Mouse (Mus musculus) heart, embryonic 10.5 days (tissue): ENCODE data around the gene 2200002J24Rik. TPM values are rescaled to one million over a fixed set of nuclear protein-coding genes. Genes with fewer than 3 reads are reported as not detected.
"Not testable (repeated sequence)": the region's sequence is repeated elsewhere in the genome, so short reads cannot be mapped to it uniquely, and the experiment has no call there.

Experiments
- DNase-seq: peaks from one replicate; pipeline ENCODE4 v3.0.0-alpha.2; 2017; ENCODE audit warnings: low spot score
- H3K27ac ChIP-seq: fragments of 300-500 bp; sonication (generic); 2 replicates; pipeline ENCODE4 v1.5.1; 2016; ENCODE audit warnings: mild to moderate bottlenecking
- H3K27me3 ChIP-seq: fragments of 300-500 bp; sonication (generic); 2 replicates; pipeline ENCODE4 v1.6.1; 2016; ENCODE audit warnings: mild to moderate bottlenecking; ENCODE audit not compliant: poor library complexity, insufficient read depth, severe bottlenecking
- H3K36me3 ChIP-seq: fragments of 300-500 bp; sonication (generic); 2 replicates; pipeline ENCODE4 v1.6.1; 2016; ENCODE audit warnings: mild to moderate bottlenecking, moderate library complexity
- H3K4me1 ChIP-seq: fragments of 300-500 bp; sonication (generic); 2 replicates; pipeline ENCODE4 v1.6.1; 2016; ENCODE audit warnings: mild to moderate bottlenecking
- H3K4me3 ChIP-seq: fragments of 300-500 bp; sonication (generic); 2 replicates; pipeline ENCODE4 v1.5.1; 2016; ENCODE audit warnings: mild to moderate bottlenecking, moderate library complexity
- H3K9me3 ChIP-seq: fragments of 300-500 bp; sonication (generic); 2 replicates; pipeline ENCODE4 v1.6.1; 2016; ENCODE audit warnings: mild to moderate bottlenecking, moderate library complexity
- WGBS: fragments of 180-500 bp; shearing (Covaris S2); methylation state at CpG from one replicate; pipeline ENCODE4 v1.1.7; 2016; 5-methylcytosine and 5-hydroxymethylcytosine counted together
- polyA plus RNA-seq: library from polyadenylated mRNA; unstranded; fragments of >200 nt; fragmentation: Nextera tagmentation; extraction: Ambion mirVana; gene quantifications from 2 replicates; pipeline ENCODE4 v1.2.1, GENCODE M21; 2016

2200002J24Rik gene
- polyA plus RNA-seq, 1 experiment from 2014 or later = 0.48 TPM

GRCm38 (mm10) chr7:30707441-30707840 is 8.7 kb downstream of the 2200002J24Rik start:
- Histone ChIP-seq H3K27ac (peak overlapping the region; percentile 52; the same call in 1 of the 2 replicates), H3K4me1 (peaks cover 17% of the 10 kb centered on the region), H3K4me3 (no peak overlapping the region), H3K36me3 (no peaks in the 10 kb centered on the region), H3K9me3 (no peaks in the 10 kb centered on the region), H3K27me3 (peaks cover 9% of the 10 kb centered on the region; the same call in 1 of the 2 replicates)
- DNase-seq = no peak
- 79% methylated on average over 1 of the region's 1 CpGs for WGBS

GRCm38 (mm10) chr7:30711942-30712341 is 13.2 kb downstream of the 2200002J24Rik start, which contains the start of gene Atp4a:
Gene Atp4a (plus strand): TSS chr7:30712209.
- H3K4me1 ChIP-seq = peaks cover 9% of the 10 kb centered on the region
- H3K27me3 ChIP-seq = peaks cover 45% of the 10 kb centered on the region
- H3K36me3 ChIP-seq = no peaks in the 10 kb centered on the region
- no peaks in the 10 kb centered on the region for H3K9me3 ChIP-seq
- 82% methylated on average over 3 of the region's 3 CpGs for WGBS
- no peak within 1 kb of the TSS for H3K27ac ChIP-seq
- no peak within 1 kb of the TSS for H3K4me3 ChIP-seq
- no peak for DNase-seq

GRCm38 (mm10) chr7:30717006-30717715 is 18.4 kb downstream of the 2200002J24Rik start:
- WGBS = 3% methylated on average over 43 of the region's 43 CpGs
- peaks cover 89% of the 10 kb centered on the region for H3K27me3 ChIP-seq
- peak overlapping the region; percentile 50 for H3K4me3 ChIP-seq
- H3K36me3 ChIP-seq = no peaks in the 10 kb centered on the region
- H3K4me1 ChIP-seq = peaks cover 9% of the 10 kb centered on the region
- H3K27ac ChIP-seq = no peak overlapping the region
- H3K9me3 ChIP-seq = no peaks in the 10 kb centered on the region
- peak; percentile 97 for DNase-seq

- no peak overlapping the region for H3K27ac ChIP-seq
- no peak for DNase-seq
- 10% methylated on average over 14 of the region's 14 CpGs for WGBS
- H3K4me3 ChIP-seq = peak overlapping the region; percentile 50
- peaks cover 9% of the 10 kb centered on the region for H3K4me1 ChIP-seq
- no peaks in the 10 kb centered on the region for H3K36me3 ChIP-seq
- H3K27me3 ChIP-seq = peaks cover 89% of the 10 kb centered on the region
- no peaks in the 10 kb centered on the region for H3K9me3 ChIP-seq
These were observed 19.0 kb downstream of the 2200002J24Rik start for GRCm38 (mm10) chr7:30717716-30718046.

GRCm38 (mm10) chr7:30719669-30720068 is 20.9 kb downstream of the 2200002J24Rik start:
- no peak for DNase-seq
- no peak overlapping the region for H3K27ac ChIP-seq
- no peaks in the 10 kb centered on the region for H3K9me3 ChIP-seq
- peaks cover 9% of the 10 kb centered on the region for H3K4me1 ChIP-seq
- 87% methylated on average over 5 of the region's 5 CpGs for WGBS
- H3K36me3 ChIP-seq = no peaks in the 10 kb centered on the region
- peaks cover 84% of the 10 kb centered on the region for H3K27me3 ChIP-seq
- H3K4me3 ChIP-seq = no peak overlapping the region

- DNase-seq = no peak
- Histone ChIP-seq H3K27ac (no peak overlapping the region), H3K4me3 (no peak overlapping the region), H3K4me1 (peaks cover 9% of the 10 kb centered on the region), H3K9me3 (no peaks in the 10 kb centered on the region), H3K36me3 (peaks cover under 1% of the 10 kb centered on the region; the same call in 1 of the 2 replicates), H3K27me3 (peaks cover 68% of the 10 kb centered on the region)
- WGBS = 86% methylated on average over 7 of the region's 7 CpGs
These were observed 22.6 kb downstream of the 2200002J24Rik start for GRCm38 (mm10) chr7:30721286-30721685.

- no peaks in the 10 kb centered on the region for H3K9me3 ChIP-seq
- no peak overlapping the region for H3K4me3 ChIP-seq
- peaks cover 6% of the 10 kb centered on the region for H3K4me1 ChIP-seq
- no peak for DNase-seq
- no peak overlapping the region for H3K27ac ChIP-seq
- peaks cover 18% of the 10 kb centered on the region; the same call in 1 of the 2 replicates for H3K36me3 ChIP-seq
- 69% methylated on average over 6 of the region's 6 CpGs for WGBS
- H3K27me3 ChIP-seq = peaks cover 47% of the 10 kb centered on the region
These were observed 24.7 kb downstream of the 2200002J24Rik start for GRCm38 (mm10) chr7:30723274-30723953.

- DNase-seq = no peak
- Histone ChIP-seq H3K4me3 (peak overlapping the region; percentile 85), H3K27ac (peak overlapping the region; percentile 92; the same call in 1 of the 2 replicates), H3K27me3 (0 out of 2 replicates have a peak, but pooled peaks cover 5% of the 10 kb centered on the region), H3K9me3 (no peaks in the 10 kb centered on the region), H3K4me1 (peaks cover 17% of the 10 kb centered on the region), H3K36me3 (peaks cover 33% of the 10 kb centered on the region)
- 80% methylated on average over 6 of the region's 6 CpGs for WGBS
These were observed 29.5 kb downstream of the 2200002J24Rik start for GRCm38 (mm10) chr7:30728214-30728613.

- Histone ChIP-seq H3K4me3 (peak overlapping the region; percentile 85), H3K27me3 (0 out of 2 replicates have a peak, but pooled peaks cover 4% of the 10 kb centered on the region), H3K36me3 (peaks cover 39% of the 10 kb centered on the region), H3K4me1 (peaks cover 17% of the 10 kb centered on the region), H3K27ac (peak overlapping the region; percentile 92), H3K9me3 (no peaks in the 10 kb centered on the region)
- 8% methylated on average over 26 of the region's 26 CpGs for WGBS
- DNase-seq = no peak
These were observed 30.1 kb downstream of the 2200002J24Rik start for GRCm38 (mm10) chr7:30728739-30729395.

- no peaks in the 10 kb centered on the region for H3K9me3 ChIP-seq
- peak within 1 kb of the TSS; percentile 92 for H3K27ac ChIP-seq
- under 1% methylated on average over 60 of the region's 60 CpGs for WGBS
- DNase-seq = peak; percentile 98
- H3K27me3 ChIP-seq = no peaks in the 10 kb centered on the region
- H3K36me3 ChIP-seq = peaks cover 44% of the 10 kb centered on the region
- peak within 1 kb of the TSS; percentile 85 for H3K4me3 ChIP-seq
- peaks cover 17% of the 10 kb centered on the region for H3K4me1 ChIP-seq
These were observed 30.8 kb downstream of the 2200002J24Rik start, which contains the start of gene Tmem147 for GRCm38 (mm10) chr7:30729396-30730063. Gene Tmem147 (minus strand): TSS chr7:30729540.

GRCm38 (mm10) chr7:30730064-30730722 is 31.5 kb downstream of the 2200002J24Rik start:
- Histone ChIP-seq H3K4me3 (peak overlapping the region; percentile 85), H3K36me3 (peaks cover 48% of the 10 kb centered on the region), H3K4me1 (peaks cover 17% of the 10 kb centered on the region), H3K27ac (peak overlapping the region; percentile 92)
- not testable (repeated sequence) for H3K27me3 ChIP-seq, DNase-seq, H3K9me3 ChIP-seq
- 45% methylated on average over 9 of the region's 22 CpGs for WGBS

GRCm38 (mm10) chr7:30736211-30736610 is 37.5 kb downstream of the 2200002J24Rik start:
- Histone ChIP-seq H3K36me3 (peaks cover 54% of the 10 kb centered on the region), H3K27me3 (no peaks in the 10 kb centered on the region), H3K9me3 (no peaks in the 10 kb centered on the region), H3K4me1 (0 out of 2 replicates have a peak, but pooled peaks cover 4% of the 10 kb centered on the region), H3K27ac (no peak overlapping the region), H3K4me3 (no peak overlapping the region)
- WGBS = 72% methylated on average over 3 of the region's 3 CpGs
- no peak for DNase-seq
